Mouse (Mus musculus): ENCODE results near the gene Tuba8.

The Tuba8 gene

DNA sequence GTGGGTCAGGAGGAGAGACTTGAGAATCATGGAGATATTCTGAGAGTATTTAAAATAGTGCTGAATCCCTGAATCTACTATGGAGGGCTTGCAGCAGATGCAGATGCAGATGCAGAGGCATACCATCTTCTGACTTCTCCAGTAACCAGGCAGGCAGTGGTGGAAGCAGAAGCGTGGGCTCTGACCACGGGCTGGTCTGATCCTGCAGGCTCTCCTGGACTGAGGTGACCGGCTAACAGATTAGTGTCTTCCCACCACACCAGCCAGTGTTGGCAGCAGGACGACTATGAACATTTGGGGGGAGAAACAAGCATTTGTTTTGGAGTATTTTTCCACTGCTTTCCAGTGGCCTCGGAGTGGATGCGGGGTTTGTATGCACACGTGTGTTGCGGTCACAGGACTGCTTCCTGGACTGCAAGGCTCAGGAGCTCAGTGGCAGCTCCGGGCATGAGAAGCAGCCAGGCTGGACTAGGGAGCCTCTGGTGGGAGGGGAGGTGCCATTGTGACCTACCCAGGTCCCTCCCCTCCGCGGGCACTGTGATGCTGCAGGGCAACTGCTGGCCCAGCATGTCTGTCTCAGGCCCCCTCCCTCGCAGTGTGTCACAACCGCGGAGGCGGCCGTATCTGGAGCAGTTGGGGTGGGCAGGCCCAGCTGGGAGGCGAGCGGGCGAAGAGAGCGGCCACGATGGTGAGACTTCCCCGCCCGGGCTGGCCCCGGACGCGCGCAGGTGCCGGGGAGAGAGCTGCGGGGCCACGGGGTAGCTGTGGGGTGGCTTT lies at the start of gene Tuba8:
Gene Tuba8 (plus strand): TSS at position 548 of the 777 bp plus-strand sequence.
- peak in 1 of 2 experiments; percentile 58 for DNase-seq (ENCODE audit: low spot score in 2 of 2)

DNA sequence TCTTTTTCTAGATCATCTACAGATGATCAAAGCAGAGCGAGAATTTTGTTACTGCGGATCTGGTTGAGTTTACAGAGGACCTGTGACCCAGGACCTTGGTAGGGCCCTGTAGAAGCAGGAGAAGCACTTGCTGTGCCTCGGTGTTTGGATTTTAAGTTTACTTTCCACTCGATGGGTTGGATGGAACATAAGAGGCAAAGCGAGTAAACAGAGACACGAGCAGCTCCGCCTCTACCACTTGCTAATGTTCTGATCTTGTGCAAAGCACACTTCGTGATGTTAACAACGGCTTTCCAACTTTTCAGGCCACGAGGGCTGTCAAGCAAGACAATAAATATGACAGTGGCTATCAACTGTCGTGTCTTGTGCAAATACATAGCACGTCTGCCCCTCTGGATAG lies 47.9 kb upstream of the Tuba8 start:
- DNase-seq (ENCODE audit: low spot score in 2 of 2), result no peak

DNA sequence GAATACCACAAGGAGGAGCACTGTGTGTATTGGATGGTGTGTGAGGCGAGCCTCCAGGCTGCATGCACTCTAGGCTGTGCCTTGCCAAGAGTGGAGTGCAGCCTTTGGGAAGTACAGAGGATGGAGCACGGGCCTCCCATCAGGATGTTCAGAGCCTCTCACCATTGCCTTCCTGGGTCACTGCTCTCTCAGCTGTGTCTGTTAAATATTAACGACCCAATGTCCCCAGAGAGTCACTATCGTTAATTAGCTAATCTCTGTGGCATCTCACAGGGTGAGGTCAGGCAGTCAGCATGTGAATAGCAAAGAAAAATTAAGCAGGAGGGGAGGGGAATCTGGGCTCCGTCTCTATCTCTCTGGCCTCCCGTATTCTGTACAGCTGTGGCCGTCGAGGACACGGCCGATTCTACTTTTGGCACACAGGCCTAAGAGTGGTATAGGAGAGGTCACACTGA lies 44.4 kb upstream of the Tuba8 start:
- no peak for DNase-seq (ENCODE audit: low spot score in 2 of 2)

DNA sequence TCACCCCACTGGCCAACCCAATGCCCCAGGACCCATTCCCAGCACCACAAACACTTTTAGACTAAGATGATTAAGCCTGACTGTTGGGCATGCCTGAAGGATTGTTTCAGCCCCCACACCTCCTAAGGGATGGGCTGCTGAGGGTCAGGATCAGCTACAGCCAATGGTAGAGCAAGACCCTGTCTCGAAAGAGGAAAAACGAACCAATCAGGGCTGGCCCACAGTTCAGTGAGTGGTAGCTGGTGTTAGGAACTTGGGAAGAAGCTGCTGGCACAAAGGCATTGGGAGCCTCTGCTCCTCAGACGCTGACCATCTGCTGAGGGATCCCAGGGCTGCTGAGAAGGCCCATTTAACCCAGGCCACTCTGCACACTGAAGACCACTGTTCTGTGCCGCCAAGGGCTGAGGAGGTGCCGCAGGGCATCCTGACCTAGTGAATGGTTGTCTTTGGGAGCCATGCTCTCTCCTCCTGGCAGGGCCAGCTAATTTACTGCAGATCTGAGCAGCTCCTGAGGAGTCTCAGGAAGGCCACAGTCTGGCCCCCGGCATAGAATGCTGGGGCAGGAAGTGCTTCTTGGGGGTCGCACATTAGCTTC lies 43.0 kb upstream of the Tuba8 start:
- no peak for DNase-seq (ENCODE audit: low spot score in 2 of 2)

DNA sequence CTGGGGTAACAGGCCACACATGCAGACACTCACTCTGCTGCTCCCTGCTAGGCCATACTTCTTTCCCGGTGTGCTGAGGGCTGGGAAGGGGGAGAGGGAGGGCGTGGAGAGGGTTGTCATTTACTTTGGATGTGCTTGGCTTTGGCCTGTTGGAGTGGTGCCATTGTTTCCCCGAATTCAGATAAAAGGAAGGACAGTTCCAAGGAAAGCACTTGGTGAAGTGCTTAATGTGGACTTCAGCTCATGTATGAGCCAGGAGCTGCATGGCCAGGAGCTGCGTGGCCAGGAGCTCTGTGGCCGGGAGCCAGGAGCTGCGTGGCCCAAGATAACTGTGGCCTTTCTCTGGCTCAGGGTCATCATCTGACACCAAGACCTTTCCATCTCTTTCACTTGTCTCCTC lies 39.4 kb upstream of the Tuba8 start:
- no peak for DNase-seq (ENCODE audit: low spot score in 2 of 2)

DNA sequence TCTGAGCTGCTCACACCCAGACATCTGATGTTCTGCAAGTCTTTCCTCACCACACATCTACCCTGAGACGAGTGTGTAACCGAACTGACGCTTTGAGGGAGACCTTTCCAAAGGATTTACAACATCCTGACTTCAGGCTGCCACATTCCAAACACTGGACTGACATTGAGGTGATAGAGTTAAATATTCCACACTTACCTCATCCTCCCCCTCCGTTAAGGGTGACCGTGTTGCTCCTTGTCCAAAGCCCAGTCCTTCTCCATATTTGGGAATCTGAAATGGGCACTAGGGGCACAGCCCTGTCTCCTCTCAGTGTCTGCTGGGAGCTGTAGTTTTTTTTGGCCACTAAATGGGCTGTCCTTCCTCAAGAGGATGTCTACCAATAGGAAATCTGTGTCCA lies 37.0 kb upstream of the Tuba8 start:
- DNase-seq (ENCODE audit: low spot score in 2 of 2), result no peak

DNA sequence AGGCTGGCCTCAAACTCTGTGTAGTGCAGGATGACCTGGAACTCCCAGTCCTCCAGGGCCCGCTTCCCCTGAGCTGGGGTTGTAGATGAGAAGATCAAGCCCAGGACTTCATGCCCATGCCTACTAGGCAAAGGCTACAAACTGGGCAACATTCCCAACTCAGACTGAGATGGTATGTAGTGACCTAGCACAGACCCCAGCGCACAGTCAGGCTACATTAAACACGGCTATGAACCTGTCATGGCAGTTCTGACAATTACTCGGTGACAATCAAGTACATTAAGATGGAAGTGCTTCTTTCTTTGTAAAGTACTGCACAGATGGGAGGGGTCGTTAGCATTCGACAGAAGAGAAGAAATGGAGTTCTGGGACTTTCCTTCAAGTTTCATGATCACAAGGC lies 35.7 kb upstream of the Tuba8 start:
- DNase-seq (ENCODE audit: low spot score in 2 of 2), result no peak

DNA sequence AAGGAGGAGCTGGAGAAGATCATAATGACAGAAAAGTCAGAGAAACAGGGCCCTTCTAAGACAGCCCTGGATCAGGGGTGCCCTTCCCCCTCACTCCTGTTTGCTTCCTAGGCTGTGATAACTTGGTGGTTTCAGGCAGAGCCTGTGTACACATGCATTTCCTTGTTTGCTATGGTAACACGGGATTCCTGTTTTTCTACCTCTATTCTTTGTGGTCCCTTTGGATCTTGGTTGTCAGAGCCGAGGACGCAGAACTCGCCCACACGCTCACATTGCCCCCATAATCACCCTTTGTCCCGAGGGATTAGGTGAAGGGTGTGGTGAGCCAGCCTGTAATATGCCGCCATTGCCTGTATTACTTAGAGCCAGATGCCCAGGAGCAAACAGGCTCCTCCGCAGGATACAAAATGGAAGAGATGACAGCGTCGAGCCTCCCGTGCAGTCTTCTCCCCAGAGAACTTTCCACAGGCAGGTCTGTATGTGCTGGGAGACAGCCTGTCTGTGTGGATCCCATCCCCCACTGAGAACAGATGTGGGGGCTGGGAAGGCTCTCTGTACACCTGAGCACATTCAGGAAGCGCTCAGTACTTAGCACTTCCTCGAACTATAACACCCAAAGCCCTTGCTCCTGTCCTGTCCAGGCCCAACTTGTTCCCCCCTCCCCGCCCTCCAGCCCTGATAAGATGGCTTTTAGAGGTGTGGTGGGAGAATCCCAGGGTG lies 34.3 kb upstream of the Tuba8 start:
- no peak for DNase-seq (ENCODE audit: low spot score in 2 of 2)

DNA sequence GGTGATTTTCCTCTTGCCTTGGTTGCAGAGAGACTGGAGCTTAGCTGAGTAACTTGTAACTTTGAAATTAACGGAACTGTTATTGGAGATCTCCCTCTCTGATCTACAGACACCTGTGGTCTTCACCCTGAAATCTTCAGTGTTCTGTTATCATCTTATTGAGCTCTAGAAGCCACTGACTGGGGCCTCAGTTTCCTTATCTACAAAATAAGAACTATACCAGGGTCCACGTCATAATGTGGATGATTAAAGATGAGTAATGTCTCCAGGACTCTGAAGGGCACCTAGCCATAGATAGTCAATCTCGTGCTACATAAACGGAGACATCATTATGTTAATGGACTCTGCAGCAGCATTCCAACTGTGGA lies 33.8 kb upstream of the Tuba8 start:
- DNase-seq (ENCODE audit: low spot score in 2 of 2), result no peak

DNA sequence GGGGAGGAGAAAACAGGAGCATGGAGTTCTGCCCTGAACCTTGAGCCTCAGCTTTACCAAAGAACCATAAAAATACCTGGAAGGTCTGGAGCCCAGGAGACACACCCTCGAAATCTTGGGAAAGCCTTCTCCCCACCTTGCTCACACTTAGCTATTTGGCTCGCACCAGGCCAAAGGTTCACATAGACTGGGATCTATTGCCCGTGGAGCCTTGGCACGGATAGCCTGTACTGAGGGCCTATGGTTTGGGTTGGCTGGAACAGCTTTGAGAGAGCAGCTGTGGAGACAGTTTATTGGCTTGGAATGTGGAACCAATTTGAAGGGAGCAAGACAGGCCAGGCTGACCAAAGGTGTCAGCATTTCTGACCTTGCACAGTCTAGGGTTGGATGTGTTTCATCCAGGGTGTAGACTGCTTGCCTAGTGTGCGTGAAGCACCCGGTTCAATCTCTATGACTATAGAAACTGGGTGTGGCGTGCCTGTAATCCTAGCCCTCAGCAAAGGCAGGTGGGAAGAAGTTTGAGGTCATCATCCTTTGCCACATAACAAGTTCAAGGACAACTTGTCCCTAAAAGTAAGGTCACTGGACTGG lies 33.3 kb upstream of the Tuba8 start:
- no peak for DNase-seq (ENCODE audit: low spot score in 2 of 2)

DNA sequence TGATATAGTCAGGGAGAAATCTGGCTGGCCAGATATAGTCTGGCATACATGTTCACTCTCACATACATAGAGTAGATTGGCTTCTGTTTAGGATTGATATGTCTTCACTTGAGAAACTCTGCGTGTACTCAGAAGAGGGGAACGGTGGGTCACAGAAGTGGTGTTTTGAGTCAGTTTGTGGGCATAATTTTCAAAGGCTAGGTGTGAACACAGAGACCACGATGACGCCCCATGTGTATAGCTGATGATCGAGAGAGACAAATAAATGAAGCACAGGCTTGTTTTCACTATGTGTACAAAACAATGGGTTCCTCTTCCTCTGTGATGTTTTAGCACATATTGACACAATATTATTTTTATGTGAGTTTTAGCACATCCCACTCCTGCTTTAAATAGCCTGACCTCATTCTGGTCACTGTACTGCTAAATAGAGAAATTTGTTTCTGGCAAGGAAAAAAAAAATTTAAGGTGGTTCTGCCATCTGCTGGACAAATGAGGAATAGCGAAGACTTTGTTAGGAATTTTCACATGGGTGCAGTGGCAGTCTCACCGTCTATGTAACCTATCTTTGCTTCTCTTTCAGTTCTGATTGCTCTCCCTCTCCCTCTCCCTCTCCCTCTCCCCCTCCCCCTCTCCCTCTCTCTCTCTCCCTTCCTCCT lies 31.7 kb upstream of the Tuba8 start:
- peak; percentile 74 to 79 for DNase-seq (ENCODE audit: low spot score in 2 of 2)

DNA sequence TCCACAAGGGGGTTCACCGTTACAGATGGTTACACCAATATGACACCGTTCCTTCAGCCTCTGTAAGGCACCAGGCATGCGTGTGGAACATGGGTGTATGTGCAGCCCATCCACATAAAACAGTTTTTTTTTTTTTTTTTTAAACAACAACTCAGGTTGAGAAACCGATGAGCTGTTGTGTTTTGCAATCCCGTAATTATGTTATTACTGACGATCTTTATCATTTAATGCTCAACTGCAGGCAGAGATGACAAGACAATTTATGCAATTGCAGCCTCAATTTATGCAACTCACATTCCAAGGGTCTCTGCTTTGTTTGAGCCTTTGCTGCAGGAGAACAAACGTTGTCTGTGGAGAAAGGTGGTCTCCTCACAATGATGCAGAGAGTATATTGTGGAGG lies 30.6 kb upstream of the Tuba8 start:
- no peak for DNase-seq (ENCODE audit: low spot score in 2 of 2)

DNA sequence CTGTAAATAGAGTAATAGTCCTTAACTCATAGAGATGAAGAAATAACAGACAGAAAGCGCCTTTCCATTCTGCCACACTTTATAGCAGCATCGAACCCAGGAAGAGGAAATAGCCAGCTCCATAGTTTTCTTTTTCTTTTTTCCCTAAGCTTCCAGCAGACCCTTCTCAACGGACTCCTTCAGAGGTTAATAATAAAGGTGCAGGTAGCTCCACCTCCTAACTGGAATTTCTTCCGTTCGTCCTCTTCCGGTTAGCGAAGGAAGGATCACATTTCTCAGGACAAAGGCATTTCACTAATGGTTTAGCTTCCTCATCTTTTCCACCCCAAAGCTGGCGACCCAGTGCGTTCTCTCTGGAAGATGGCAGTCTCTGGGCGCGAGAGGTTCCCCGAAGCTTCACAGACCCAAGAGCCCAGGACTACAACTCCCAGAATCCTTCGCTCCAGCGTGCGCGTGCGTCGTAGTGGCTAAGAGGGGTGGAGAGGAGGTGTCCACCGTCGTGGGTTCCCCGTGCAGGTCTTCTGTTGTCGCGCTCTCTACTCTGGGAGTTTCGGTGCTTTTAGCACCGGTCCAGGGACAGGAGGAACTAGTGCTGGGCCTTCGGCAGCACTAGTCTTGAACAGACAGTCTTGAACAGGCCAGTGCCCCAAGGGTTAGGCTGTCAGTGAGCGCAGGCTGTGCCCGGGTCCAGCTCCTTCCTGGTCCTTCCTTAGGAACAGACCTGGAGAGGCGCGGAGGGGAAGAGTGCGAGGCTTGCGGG lies 26.9 kb upstream of the Tuba8 start, which contains the start of gene Pex26:
Gene Pex26 (plus strand): TSS at position 254 of the 760 bp plus-strand sequence.
- DNase-seq (ENCODE audit: low spot score in 2 of 2), result peak; percentile 95

DNA sequence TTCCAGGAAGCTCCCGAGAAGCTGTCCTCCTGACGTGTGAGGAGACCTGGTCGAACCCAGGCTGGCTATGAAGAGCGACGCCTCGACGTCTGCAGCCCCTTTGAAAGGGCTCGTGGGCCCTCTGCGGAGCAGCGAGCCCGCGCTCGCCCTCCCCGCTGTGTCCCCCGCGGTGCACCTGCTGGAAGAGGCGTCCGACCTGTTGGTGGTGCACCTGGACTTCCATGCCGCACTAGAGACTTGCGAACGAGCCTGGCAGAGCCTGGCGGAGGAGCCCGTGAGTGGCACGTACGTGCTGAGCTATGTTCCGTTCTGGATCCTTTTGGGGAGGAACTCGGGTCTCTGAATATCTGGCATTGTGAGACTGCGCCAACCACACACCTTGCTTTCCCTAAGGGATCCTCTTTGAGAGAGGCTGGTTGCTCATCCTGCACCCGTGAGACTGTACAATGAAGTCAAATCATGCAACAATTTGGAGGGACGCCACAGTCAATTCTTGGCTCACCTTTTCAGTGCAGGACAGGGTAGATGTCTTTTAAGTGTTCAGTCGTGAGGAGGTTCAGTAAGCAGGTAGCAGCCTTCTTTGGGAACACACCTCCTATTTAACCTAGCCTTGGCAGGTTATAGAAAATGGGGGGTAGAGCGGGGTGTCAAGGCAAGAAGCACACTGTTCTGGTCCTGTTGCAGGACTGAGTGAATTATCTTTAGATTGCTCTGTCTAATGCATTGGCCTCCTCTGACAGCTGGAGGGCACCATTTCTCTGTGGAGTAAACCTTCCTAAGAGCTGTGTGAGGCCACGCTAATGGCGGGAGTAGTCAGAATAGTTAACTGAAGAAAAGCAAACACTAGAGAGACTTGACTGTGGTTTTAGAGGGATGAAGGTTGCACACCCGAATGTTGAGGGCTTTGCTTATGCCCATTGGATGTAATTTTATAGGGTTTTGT lies 26.0 kb upstream of the Tuba8 start:
- peak; percentile 67 to 75 for DNase-seq (ENCODE audit: low spot score in 2 of 2)

DNA sequence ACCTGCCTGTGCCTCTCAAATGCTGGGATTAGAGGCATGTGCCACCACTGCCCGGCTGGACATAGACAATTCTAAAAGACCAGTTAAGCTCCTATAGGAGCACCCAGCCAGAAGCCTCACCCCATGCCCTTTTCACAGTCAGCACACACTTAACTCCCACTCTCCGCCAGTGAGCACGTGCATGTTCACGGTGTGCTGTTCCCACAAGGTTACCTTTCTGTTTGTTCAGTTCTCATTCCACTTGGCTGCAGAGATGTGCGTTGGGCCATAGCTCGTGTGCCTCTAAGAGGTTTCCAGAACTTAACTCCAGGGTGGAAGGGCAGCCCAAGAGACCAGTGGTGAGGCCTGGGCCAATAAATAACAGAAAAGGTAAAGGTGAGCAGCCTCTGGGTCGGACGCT lies 25.3 kb upstream of the Tuba8 start:
- DNase-seq (ENCODE audit: low spot score in 2 of 2), result no peak

DNA sequence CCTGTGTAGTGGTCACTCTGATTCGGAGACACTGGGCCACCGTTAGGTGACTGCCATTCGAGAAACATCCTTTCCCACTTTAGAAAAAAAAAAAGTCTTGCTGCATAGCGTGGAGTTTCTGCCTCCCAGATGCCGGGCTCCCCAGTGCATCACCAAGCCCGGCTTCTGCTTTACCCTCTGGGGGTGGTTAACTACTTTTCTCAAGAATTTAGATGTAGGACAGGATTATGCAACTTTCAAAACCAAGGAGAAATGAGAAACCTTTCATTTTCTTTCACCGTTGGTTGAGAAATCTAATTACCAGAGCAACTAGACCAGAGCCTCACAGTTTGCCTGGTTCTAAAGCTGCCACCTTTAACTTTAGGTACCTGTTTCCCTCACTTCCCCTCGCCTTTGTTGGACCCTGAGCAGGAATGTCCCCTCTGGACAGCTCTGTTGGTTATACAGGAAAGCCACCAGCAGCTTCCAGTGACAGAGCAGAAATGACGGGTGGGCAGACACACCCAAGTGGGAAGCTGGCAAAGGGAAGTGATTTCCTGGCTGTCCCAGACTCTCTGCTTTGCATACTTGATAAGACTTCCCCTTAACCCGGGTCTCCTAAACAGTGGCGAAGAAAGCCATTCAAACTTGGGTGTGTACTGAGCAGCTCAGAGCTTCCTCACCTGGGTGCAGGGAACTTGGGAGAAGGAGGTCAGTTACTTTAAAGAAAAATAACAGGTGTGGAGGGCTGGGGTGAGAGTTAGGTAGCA lies 19.1 kb upstream of the Tuba8 start:
- DNase-seq (ENCODE audit: low spot score in 2 of 2), result no peak

DNA sequence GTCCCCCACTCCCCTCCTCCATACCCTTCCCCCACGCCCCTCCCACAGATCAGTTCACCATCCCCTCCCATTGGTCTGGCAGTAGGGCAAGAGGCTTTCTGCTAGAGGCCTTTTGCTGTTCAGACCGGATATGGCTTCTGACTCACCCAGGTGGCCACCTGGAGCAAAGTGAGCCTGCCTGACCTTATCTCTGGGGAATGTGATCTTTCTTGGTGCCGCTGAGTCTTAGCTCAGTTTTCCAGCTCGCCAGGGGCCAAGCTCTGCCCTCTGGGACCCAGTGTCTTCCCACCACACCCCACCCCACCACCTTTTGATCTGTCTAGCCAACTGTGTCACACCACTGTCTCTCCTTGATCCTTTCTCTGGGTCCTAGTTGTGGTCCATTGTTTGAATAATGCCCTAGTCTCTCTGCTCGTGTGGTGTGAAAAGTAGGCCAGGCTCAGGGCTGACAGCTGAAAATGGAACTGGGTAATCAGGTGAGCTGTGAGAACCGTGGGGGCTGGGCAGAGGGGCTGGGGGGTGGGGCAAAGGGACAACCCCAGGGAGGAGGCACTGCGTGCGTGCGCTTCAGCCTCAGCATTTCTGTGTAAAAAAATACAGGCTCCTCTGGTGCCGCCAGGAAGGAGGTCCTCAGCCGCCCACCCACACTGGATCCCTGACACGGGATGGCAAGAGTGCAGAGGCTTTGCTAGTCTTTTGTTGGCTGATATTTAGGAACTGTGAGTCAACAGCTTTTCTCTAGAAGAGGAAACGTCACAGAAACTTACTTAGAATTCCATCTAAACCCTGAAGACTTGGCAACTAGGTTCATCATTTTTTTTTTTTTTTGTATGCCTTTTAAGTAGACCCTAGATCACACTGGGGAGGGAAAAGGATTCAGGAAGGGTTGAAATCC lies 16.2 kb upstream of the Tuba8 start:
- no peak for DNase-seq (ENCODE audit: low spot score in 2 of 2)
